Mouse (Mus musculus) hindbrain, embryonic 12.5 days (tissue): ENCODE measurements around the gene Stxbp1. TPM values are rescaled to one million over a fixed set of nuclear protein-coding genes. Genes with fewer than 3 reads are reported as not detected.
A peak's percentile ranks its signal among the peaks of the same experiment; 100 is the strongest.

Experiments
- ATAC-seq: fragments of 200-750 bp; cut with Nextera tagmentation; 2 replicates; pipeline ENCODE4 v1.8.0; 2017; ENCODE audit warnings: moderate TSS enrichment; ENCODE audit not compliant: low FRiP score
- H3K27ac ChIP-seq: fragments of 300-500 bp; sonication (generic); 2 replicates; pipeline ENCODE4 v1.5.1; 2016; ENCODE audit warnings: mild to moderate bottlenecking
- H3K27me3 ChIP-seq: fragments of 300-500 bp; sonication (generic); 2 replicates; pipeline ENCODE4 v1.6.1; 2016; ENCODE audit warnings: mild to moderate bottlenecking
- H3K36me3 ChIP-seq: fragments of 300-500 bp; sonication (generic); 2 replicates; pipeline ENCODE4 v1.6.1; 2016; ENCODE audit warnings: mild to moderate bottlenecking
- H3K4me1 ChIP-seq: fragments of 300-500 bp; sonication (generic); 2 replicates; pipeline ENCODE4 v1.6.1; 2016
- H3K4me2 ChIP-seq: fragments of 300-500 bp; sonication (generic); replicated peaks from 2 replicates; pipeline ENCODE4 v1.6.1; 2016; ENCODE audit warnings: mild to moderate bottlenecking
- H3K4me3 ChIP-seq: fragments of 300-500 bp; sonication (generic); 2 replicates; pipeline ENCODE4 v1.5.1; 2016; ENCODE audit warnings: mild to moderate bottlenecking
- H3K9ac ChIP-seq: fragments of 300-500 bp; sonication (generic); 2 replicates; pipeline ENCODE4 v1.6.1; 2016; ENCODE audit warnings: mild to moderate bottlenecking, moderate library complexity
- H3K9me3 ChIP-seq: fragments of 300-500 bp; sonication (generic); replicated peaks from 2 replicates; pipeline ENCODE4 v1.6.1; 2016; ENCODE audit warnings: mild to moderate bottlenecking
- WGBS: fragments of 180-500 bp; shearing (Covaris S2); methylation state at CpG from one replicate; pipeline ENCODE4 v1.1.7; 2016; 5-methylcytosine and 5-hydroxymethylcytosine counted together
- polyA plus RNA-seq: library from polyadenylated mRNA; unstranded; fragments of >200 nt; fragmentation: Nextera tagmentation; extraction: Ambion mirVana; gene quantifications from 2 replicates; pipeline ENCODE4 v1.2.1, GENCODE M21; 2016

Gene Stxbp1
- polyA plus RNA-seq, 1 experiment from 2014 or later, result 102 TPM

DNA sequence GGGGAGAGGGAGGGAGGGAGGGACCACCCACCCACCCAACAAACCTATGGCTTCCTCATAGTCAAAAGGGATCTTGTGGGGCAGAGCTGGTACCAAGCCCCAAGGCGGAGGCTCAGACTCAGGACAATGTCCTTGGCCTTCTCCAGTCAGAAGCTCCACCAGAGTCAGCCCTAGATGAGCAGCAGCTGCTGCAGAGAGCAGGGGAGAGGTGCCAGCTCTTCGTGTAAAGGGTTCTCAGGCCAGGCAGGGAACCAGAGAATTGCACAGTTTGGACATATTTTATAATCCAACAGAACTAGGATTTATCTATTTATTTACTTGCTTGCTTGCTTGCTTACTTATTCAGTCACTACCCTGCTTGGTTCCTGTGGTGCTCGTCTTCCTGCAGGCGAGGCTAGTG, 107.7 kb downstream of the Stxbp1 start:
- Histone ChIP-seq H3K27me3 (peaks cover 11% of the 10 kb centered on the region), H3K4me1 (peaks cover 36% of the 10 kb centered on the region), H3K9me3 (no peaks in the 10 kb centered on the region), H3K4me2 (no peak overlapping the region), H3K4me3 (no peak overlapping the region), H3K9ac (peak overlapping the region; percentile 15; the same call in 1 of the 2 replicates), H3K27ac (no peak overlapping the region), H3K36me3 (no peaks in the 10 kb centered on the region)
- no peak for ATAC-seq
- 69% methylated on average over 4 of the region's 4 CpGs for WGBS

Other genes with a start within 250 kb of the Stxbp1 start
- 13.5 and 14.3 TPM in 2 replicates for gene St6galnac6, start 247.5 kb downstream of the Stxbp1 start, polyA plus RNA-seq
- gene Ak1, start 225.5 kb downstream of the Stxbp1 start, polyA plus RNA-seq, result 40.4 and 43.2 TPM in 2 replicates
- gene Eng, start 200.7 kb downstream of the Stxbp1 start, polyA plus RNA-seq, result 31.6 and 32.1 TPM in 2 replicates
- 19.5 and 20.1 TPM in 2 replicates for gene Fpgs, start 143.1 kb downstream of the Stxbp1 start, polyA plus RNA-seq
- 99.0 and 101 TPM in 2 replicates for gene Cdk9, start 134.2 kb downstream of the Stxbp1 start, polyA plus RNA-seq
- 33.5 and 34.8 TPM in 2 replicates for gene Sh2d3c, start 126.2 kb downstream of the Stxbp1 start, polyA plus RNA-seq
- 1.6 and 2.0 TPM in 2 replicates for gene 6330409D20Rik, start 106.2 kb downstream of the Stxbp1 start, polyA plus RNA-seq
- 52.1 and 55.9 TPM in 2 replicates for gene Tor2a, start 90.0 kb downstream of the Stxbp1 start, polyA plus RNA-seq
- 0.63 and 1.1 TPM in 2 replicates for gene Ttc16, start 71.6 kb downstream of the Stxbp1 start, polyA plus RNA-seq
- gene Ptrh1, start 71.5 kb downstream of the Stxbp1 start, polyA plus RNA-seq, result 4.6 and 5.6 TPM in 2 replicates
- gene Cfap157, start 62.8 kb downstream of the Stxbp1 start, polyA plus RNA-seq, result 0.85 and 1.5 TPM in 2 replicates
- gene Fam129b, start 28.9 kb upstream of the Stxbp1 start, polyA plus RNA-seq, result 42.2 and 43.8 TPM in 2 replicates
- 101 and 114 TPM in 2 replicates for gene Rpl12, start 114.3 kb upstream of the Stxbp1 start, polyA plus RNA-seq
- gene Lrsam1, start 114.4 kb upstream of the Stxbp1 start, polyA plus RNA-seq, result 19.0 and 22.0 TPM in 2 replicates
- 22.4 and 23.9 TPM in 2 replicates for gene Slc2a8, start 134.8 kb upstream of the Stxbp1 start, polyA plus RNA-seq